Mouse (Mus musculus): ENCODE data around the gene Cdc42bpa. TPM values are rescaled to one million over a fixed set of nuclear protein-coding genes. Genes with fewer than 3 reads are reported as not detected.

The Cdc42bpa gene
- polyA plus RNA-seq, 2 experiments: 8.1 to 9.1 TPM

DNA sequence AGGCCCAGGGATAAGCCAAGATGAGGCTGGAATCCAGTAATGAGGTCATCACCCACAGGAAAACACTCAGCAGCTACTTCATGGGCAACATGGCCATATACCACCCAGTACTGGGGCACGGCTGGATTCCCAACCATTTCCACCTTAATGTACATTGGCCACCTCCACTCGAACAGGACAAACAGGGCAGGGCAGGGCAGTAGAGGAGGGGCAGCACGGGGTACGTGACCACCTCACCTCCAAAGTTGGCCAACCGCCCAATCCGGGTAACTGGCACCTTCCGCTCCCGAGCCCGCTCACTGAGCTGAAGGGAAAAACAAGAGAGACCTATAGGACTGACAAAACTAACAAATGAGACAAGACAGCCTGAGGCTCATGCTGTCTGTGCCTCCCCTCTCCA, 218.1 kb downstream of the Cdc42bpa start:
- Histone ChIP-seq H3K9me3 (ENCODE audit: control insufficient read depth, low read length) (no peaks in the 10 kb centered on the region), H3K27ac (no peak overlapping the region), H3K9ac (replicated peaks) (no peak overlapping the region), H3K4me2 (ENCODE audit: low read depth) (no peak overlapping the region), H3K27me3 (ENCODE audit: control insufficient read depth, insufficient read depth, low read length) (no peaks in the 10 kb centered on the region), H3K4me3 (ENCODE audit: insufficient read depth in 1 of 2, low read depth in 2 of 2, low read length in 2 of 2) (no peak overlapping the region), H3K36me3 (replicated peaks; ENCODE audit: control insufficient read depth, insufficient read depth, low read depth) (no peaks in the 10 kb centered on the region), H3K4me1 (replicated peaks; ENCODE audit: control insufficient read depth in 2 of 2, insufficient read depth in 2 of 2, low read length in 1 of 2) (no peaks in the 10 kb centered on the region)
- no peak for ATAC-seq (ENCODE audit: insufficient read depth)
- no peak for DNase-seq (ENCODE audit: low read depth in 3 of 3, low spot score in 3 of 3)
- 77% methylated on average over 9 of the region's 9 CpGs for WGBS (ENCODE audit: insufficient replicate concordance)
- TF ChIP-seq EP300 (IDR thresholded peaks at IDR 0.05; ENCODE audit: low read depth): no peak
- no peak for TF ChIP-seq CTCF (IDR thresholded peaks at IDR 0.05; ENCODE audit: low read depth)

GRCm38 (mm10) chr1:180179100-180179499, 218.8 kb downstream of the Cdc42bpa start:
- WGBS (ENCODE audit: insufficient replicate concordance): 81% methylated on average over 4 of the region's 4 CpGs
- Histone ChIP-seq H3K9ac (replicated peaks) (no peak overlapping the region), H3K9me3 (ENCODE audit: control insufficient read depth, low read length) (no peaks in the 10 kb centered on the region), H3K36me3 (replicated peaks; ENCODE audit: control insufficient read depth, insufficient read depth, low read depth) (no peaks in the 10 kb centered on the region), H3K27me3 (ENCODE audit: control insufficient read depth, insufficient read depth, low read length) (no peaks in the 10 kb centered on the region), H3K4me1 (replicated peaks; ENCODE audit: control insufficient read depth in 2 of 2, insufficient read depth in 2 of 2, low read length in 1 of 2) (peaks cover 0 to 5% of the 10 kb centered on the region in 2 experiments; a peak in 1 of 4 replicates), H3K4me3 (ENCODE audit: insufficient read depth in 1 of 2, low read depth in 2 of 2, low read length in 2 of 2) (no peak overlapping the region), H3K4me2 (ENCODE audit: low read depth) (no peak overlapping the region), H3K27ac (no peak overlapping the region)
- ATAC-seq (ENCODE audit: insufficient read depth): no peak
- DNase-seq (ENCODE audit: low read depth in 3 of 3, low spot score in 3 of 3): no peak
- no peak for TF ChIP-seq EP300 (IDR thresholded peaks at IDR 0.05; ENCODE audit: low read depth)
- TF ChIP-seq CTCF (IDR thresholded peaks at IDR 0.05; ENCODE audit: low read depth): no peak

GRCm38 (mm10) chr1:180179840-180180239, 219.6 kb downstream of the Cdc42bpa start:
- Histone ChIP-seq H3K36me3 (replicated peaks; ENCODE audit: control insufficient read depth, insufficient read depth, low read depth) (no peaks in the 10 kb centered on the region), H3K27ac (no peak overlapping the region), H3K4me2 (ENCODE audit: low read depth) (no peak overlapping the region), H3K4me3 (ENCODE audit: insufficient read depth in 1 of 2, low read depth in 2 of 2, low read length in 2 of 2) (no peak overlapping the region), H3K9ac (replicated peaks) (no peak overlapping the region), H3K27me3 (ENCODE audit: control insufficient read depth, insufficient read depth, low read length) (no peaks in the 10 kb centered on the region), H3K9me3 (ENCODE audit: control insufficient read depth, low read length) (no peaks in the 10 kb centered on the region), H3K4me1 (replicated peaks; ENCODE audit: control insufficient read depth in 2 of 2, insufficient read depth in 2 of 2, low read length in 1 of 2) (peaks cover 5 to 7% of the 10 kb centered on the region in 2 experiments)
- DNase-seq (ENCODE audit: low read depth in 3 of 3, low spot score in 3 of 3) (no peak), ATAC-seq (ENCODE audit: insufficient read depth) (no peak)
- WGBS (ENCODE audit: insufficient replicate concordance): 88% methylated on average over 2 of the region's 2 CpGs
- TF ChIP-seq CTCF (IDR thresholded peaks at IDR 0.05; ENCODE audit: low read depth) (no peak), EP300 (IDR thresholded peaks at IDR 0.05; ENCODE audit: low read depth) (no peak)

DNA sequence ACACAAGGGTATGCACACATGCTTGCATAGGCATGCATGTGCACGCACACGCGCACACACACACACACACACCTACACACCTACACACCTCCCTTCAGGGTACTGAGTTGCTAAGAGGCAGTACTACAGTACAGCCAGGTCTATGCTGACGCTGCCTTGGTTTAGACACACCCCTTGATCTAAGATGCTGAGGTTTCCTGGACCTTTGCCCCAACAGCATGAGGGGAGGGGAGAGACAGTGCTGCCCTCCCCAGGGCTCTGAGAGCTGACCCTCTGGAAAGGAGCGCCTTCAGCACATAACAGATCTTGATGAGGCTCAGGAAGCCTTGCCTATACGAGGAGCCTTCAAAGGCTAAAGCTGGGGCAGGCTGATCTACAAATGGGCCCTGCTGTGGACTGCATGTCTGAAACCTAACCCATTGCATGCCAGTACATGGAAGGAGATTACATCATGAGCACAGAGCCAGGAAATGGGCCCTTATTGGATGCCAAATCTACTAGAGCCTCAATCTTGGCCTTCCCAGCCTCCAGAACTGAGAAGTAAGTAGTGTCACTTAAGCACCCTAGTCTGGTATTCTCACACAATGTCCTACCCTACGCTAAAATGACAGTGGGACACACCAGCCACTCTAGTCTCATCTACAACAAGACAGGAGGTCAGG, 221.2 kb downstream of the Cdc42bpa start:
- Histone ChIP-seq H3K4me2 (ENCODE audit: low read depth) (no peak overlapping the region), H3K27ac (no peak overlapping the region), H3K4me1 (replicated peaks; ENCODE audit: control insufficient read depth in 2 of 2, insufficient read depth in 2 of 2, low read length in 1 of 2) (peaks cover 5 to 18% of the 10 kb centered on the region in 2 experiments), H3K4me3 (ENCODE audit: insufficient read depth in 1 of 2, low read depth in 2 of 2, low read length in 2 of 2) (no peak overlapping the region), H3K36me3 (replicated peaks; ENCODE audit: control insufficient read depth, insufficient read depth, low read depth) (no peaks in the 10 kb centered on the region), H3K9ac (replicated peaks) (no peak overlapping the region), H3K27me3 (ENCODE audit: control insufficient read depth, insufficient read depth, low read length) (no peaks in the 10 kb centered on the region), H3K9me3 (ENCODE audit: control insufficient read depth, low read length) (no peaks in the 10 kb centered on the region)
- DNase-seq (ENCODE audit: low read depth in 3 of 3, low spot score in 3 of 3) (no peak), ATAC-seq (ENCODE audit: insufficient read depth) (no peak)
- 76% methylated on average over 7 of the region's 7 CpGs for WGBS (ENCODE audit: insufficient replicate concordance)
- TF ChIP-seq CTCF (IDR thresholded peaks at IDR 0.05; ENCODE audit: low read depth): no peak

DNA sequence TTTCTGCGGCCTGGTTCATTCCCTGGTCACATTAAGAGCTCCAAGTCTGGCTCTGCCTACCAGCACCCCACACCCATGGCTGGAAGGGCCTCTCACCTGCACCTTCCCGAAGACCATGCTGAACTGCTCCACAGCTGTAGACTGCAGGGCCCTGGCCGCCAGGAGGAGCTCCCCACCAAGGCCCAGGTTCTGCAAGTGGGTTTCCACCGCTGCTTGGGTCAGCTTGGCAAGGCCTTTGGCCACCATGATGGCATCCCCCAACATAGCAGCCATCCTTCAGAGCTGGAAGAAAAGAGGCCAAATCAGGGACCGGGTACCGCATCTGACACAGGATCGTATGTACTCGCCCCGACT, 221.7 kb downstream of the Cdc42bpa start:
- TF ChIP-seq CTCF (IDR thresholded peaks at IDR 0.05; ENCODE audit: low read depth) (peak; percentile 60), EP300 (IDR thresholded peaks at IDR 0.05; ENCODE audit: low read depth) (no peak)
- 77% methylated on average over 9 of the region's 9 CpGs for WGBS (ENCODE audit: insufficient replicate concordance)
- H3K36me3 ChIP-seq (replicated peaks; ENCODE audit: control insufficient read depth, insufficient read depth, low read depth): no peaks in the 10 kb centered on the region
- H3K9me3 ChIP-seq (ENCODE audit: control insufficient read depth, low read length): no peaks in the 10 kb centered on the region
- H3K4me3 ChIP-seq (ENCODE audit: insufficient read depth in 1 of 2, low read depth in 2 of 2, low read length in 2 of 2): no peak overlapping the region
- no peak for ATAC-seq (ENCODE audit: insufficient read depth)
- no peak for DNase-seq (ENCODE audit: low read depth in 3 of 3, low spot score in 3 of 3)
- no peak overlapping the region for H3K27ac ChIP-seq
- peaks cover 5 to 18% of the 10 kb centered on the region in 2 experiments for H3K4me1 ChIP-seq (replicated peaks; ENCODE audit: control insufficient read depth in 2 of 2, insufficient read depth in 2 of 2, low read length in 1 of 2)
- no peak overlapping the region for H3K4me2 ChIP-seq (ENCODE audit: low read depth)
- H3K27me3 ChIP-seq (ENCODE audit: control insufficient read depth, insufficient read depth, low read length): no peaks in the 10 kb centered on the region
- H3K9ac ChIP-seq (replicated peaks): no peak overlapping the region
